Mouse (Mus musculus): ENCODE data around the gene Ces4a. TPM values are rescaled to one million over a fixed set of nuclear protein-coding genes. Genes with fewer than 3 reads are reported as not detected.
"Not testable (repeated sequence)": the region's sequence is repeated elsewhere in the genome, so short reads cannot be mapped to it uniquely, and the experiment has no call there.

The Ces4a gene
- polyA plus RNA-seq (2012; rRNA removed), result not detected in 2 replicates

GRCm38 (mm10) chr8:105131509-105131908, at the start of gene Ces4a:
Gene Ces4a, plus strand, starts transcription at chr8:105131800.
- Histone ChIP-seq H3K4me1 (ENCODE audit: control insufficient read depth, insufficient read depth, low read length) (no peaks in the 10 kb centered on the region), H3K4me3 (replicated peaks; ENCODE audit: extremely low read depth, low read depth, low read length) (no peak within 1 kb of the TSS)
- no peak for DNase-seq
- TF ChIP-seq POLR2A (IDR thresholded peaks at IDR 0.05; ENCODE audit: borderline replicate concordance, extremely low read depth, low read depth, low read length) (no peak), CTCF (IDR thresholded peaks at IDR 0.05; ENCODE audit: insufficient read depth, low read length) (no peak)
- 75% methylated on average over 5 of the region's 5 CpGs for WGBS

GRCm38 (mm10) chr8:105083449-105084050, 48.0 kb upstream of the Ces4a start, which contains the start of gene Ces3b:
Gene Ces3b, plus strand, starts transcription at chr8:105083753.
- no peak for DNase-seq
- Histone ChIP-seq H3K4me1 (ENCODE audit: control insufficient read depth, insufficient read depth, low read length) (no peaks in the 10 kb centered on the region), H3K4me3 (replicated peaks; ENCODE audit: extremely low read depth, low read depth, low read length) (no peak within 1 kb of the TSS)
- WGBS, result 47% methylated on average over 7 of the region's 7 CpGs
- TF ChIP-seq POLR2A (IDR thresholded peaks at IDR 0.05; ENCODE audit: borderline replicate concordance, extremely low read depth, low read depth, low read length), result no peak
- no peak for TF ChIP-seq CTCF (IDR thresholded peaks at IDR 0.05; ENCODE audit: insufficient read depth, low read length)

GRCm38 (mm10) chr8:105088166-105088565, 43.4 kb upstream of the Ces4a start:
- WGBS, result 72% methylated on average over 5 of the region's 5 CpGs
- not testable (repeated sequence) for DNase-seq; H3K4me3 ChIP-seq (replicated peaks; ENCODE audit: extremely low read depth, low read depth, low read length); H3K4me1 ChIP-seq (ENCODE audit: control insufficient read depth, insufficient read depth, low read length)

- no peak for DNase-seq
- WGBS, result 66% methylated on average over 4 of the region's 4 CpGs
- no peaks in the 10 kb centered on the region for H3K4me1 ChIP-seq (ENCODE audit: control insufficient read depth, insufficient read depth, low read length)
- H3K4me3 ChIP-seq (replicated peaks; ENCODE audit: extremely low read depth, low read depth, low read length), result no peak overlapping the region
- TF ChIP-seq POLR2A (IDR thresholded peaks at IDR 0.05; ENCODE audit: borderline replicate concordance, extremely low read depth, low read depth, low read length) (no peak), CTCF (IDR thresholded peaks at IDR 0.05; ENCODE audit: insufficient read depth, low read length) (no peak)
These were observed 43.0 kb upstream of the Ces4a start for GRCm38 (mm10) chr8:105088581-105088980.

- TF ChIP-seq CTCF (IDR thresholded peaks at IDR 0.05; ENCODE audit: insufficient read depth, low read length) (no peak), POLR2A (IDR thresholded peaks at IDR 0.05; ENCODE audit: borderline replicate concordance, extremely low read depth, low read depth, low read length) (no peak)
- Histone ChIP-seq H3K4me1 (ENCODE audit: control insufficient read depth, insufficient read depth, low read length) (no peaks in the 10 kb centered on the region), H3K4me3 (replicated peaks; ENCODE audit: extremely low read depth, low read depth, low read length) (no peak overlapping the region)
- WGBS, result 77% methylated on average over 3 of the region's 3 CpGs
- DNase-seq, result no peak
These were observed 37.6 kb upstream of the Ces4a start for GRCm38 (mm10) chr8:105093992-105094391.

GRCm38 (mm10) chr8:105102101-105102785, 29.4 kb upstream of the Ces4a start:
- 70% methylated on average over 4 of the region's 4 CpGs for WGBS

GRCm38 (mm10) chr8:105103701-105104100, 27.9 kb upstream of the Ces4a start:
- not testable (repeated sequence) for H3K4me1 ChIP-seq (ENCODE audit: control insufficient read depth, insufficient read depth, low read length); H3K4me3 ChIP-seq (replicated peaks; ENCODE audit: extremely low read depth, low read depth, low read length); DNase-seq
- 81% methylated on average over 5 of the region's 5 CpGs for WGBS

More at GRCm38 (mm10) chr8:105102101-105102785, 29.4 kb upstream of the Ces4a start:
- H3K4me1 ChIP-seq (ENCODE audit: control insufficient read depth, insufficient read depth, low read length); DNase-seq; H3K4me3 ChIP-seq (replicated peaks; ENCODE audit: extremely low read depth, low read depth, low read length): not testable (repeated sequence)

- Histone ChIP-seq H3K4me1 (ENCODE audit: control insufficient read depth, insufficient read depth, low read length) (no peaks in the 10 kb centered on the region), H3K4me3 (replicated peaks; ENCODE audit: extremely low read depth, low read depth, low read length) (no peak overlapping the region)
- WGBS, result 71% methylated on average over 3 of the region's 3 CpGs
- DNase-seq, result no peak
- no peak for TF ChIP-seq CTCF (IDR thresholded peaks at IDR 0.05; ENCODE audit: insufficient read depth, low read length)
- TF ChIP-seq POLR2A (IDR thresholded peaks at IDR 0.05; ENCODE audit: borderline replicate concordance, extremely low read depth, low read depth, low read length), result no peak
These were observed 27.4 kb upstream of the Ces4a start for GRCm38 (mm10) chr8:105104220-105104619.

GRCm38 (mm10) chr8:105129864-105130263, 1.7 kb upstream of the Ces4a start:
- no peak overlapping the region for H3K4me3 ChIP-seq (replicated peaks; ENCODE audit: extremely low read depth, low read depth, low read length)
- TF ChIP-seq CTCF (IDR thresholded peaks at IDR 0.05; ENCODE audit: insufficient read depth, low read length), result no peak
- no peak for TF ChIP-seq POLR2A (IDR thresholded peaks at IDR 0.05; ENCODE audit: borderline replicate concordance, extremely low read depth, low read depth, low read length)
- DNase-seq, result no peak
- no peaks in the 10 kb centered on the region for H3K4me1 ChIP-seq (ENCODE audit: control insufficient read depth, insufficient read depth, low read length)
- 72% methylated on average over 9 of the region's 9 CpGs for WGBS

GRCm38 (mm10) chr8:105138423-105138822, 6.8 kb downstream of the Ces4a start:
- WGBS, result 6% methylated on average over 4 of the region's 4 CpGs
- H3K4me3 ChIP-seq (replicated peaks; ENCODE audit: extremely low read depth, low read depth, low read length), result no peak overlapping the region
- DNase-seq, result peak; percentile 80
- H3K4me1 ChIP-seq (ENCODE audit: control insufficient read depth, insufficient read depth, low read length), result no peaks in the 10 kb centered on the region
- TF ChIP-seq CTCF (IDR thresholded peaks at IDR 0.05; ENCODE audit: insufficient read depth, low read length), result peak; percentile 96
- no peak for TF ChIP-seq POLR2A (IDR thresholded peaks at IDR 0.05; ENCODE audit: borderline replicate concordance, extremely low read depth, low read depth, low read length)

Measured in lung, adult 2 months (tissue).